Mouse (Mus musculus) heart, postnatal 36 days (tissue): ENCODE results near the gene Atp2b2. TPM values are rescaled to one million over a fixed set of nuclear protein-coding genes. Genes with fewer than 3 reads are reported as not detected.

Experiments used
- DNase-seq, 2 experiments: peaks; one replicate each; pipeline ENCODE4 v3.0.0; 2021 to 2022
- intact Hi-C: fragments of 180-260 bp; cut with DNase I; formaldehyde crosslinking; loops from one replicate; pipeline ENCODE4 v1.15.1; 2025
- total RNA-seq, 2 experiments: library from RNA; stranded (reverse); gene quantifications; 2 replicates each; pipeline ENCODE4 v1.2.3; 2021

Gene Atp2b2
- under 1 TPM; 0.73 to 0.75 TPM for total RNA-seq

- intact Hi-C loops = no loop called here
- no peak for DNase-seq
These were observed at the start of gene Atp2b2 for GRCm38 (mm10) chr6:114042332-114042731. TSS of gene Atp2b2 (minus strand) at chr6:114042613.

- peak; percentile 53 to 67 for DNase-seq
- intact Hi-C loops = loop anchor here (1.0 to 5.0 kb wide), 5 partner anchors 108 to 608 kb away; no protein-coding TSS in a partner anchor
These were observed 47.2 kb upstream of the Atp2b2 start for GRCm38 (mm10) chr6:114089626-114090025.

- peak; percentile 7 to 12 for DNase-seq
- intact Hi-C loops = no loop called here
These were observed 44.7 kb upstream of the Atp2b2 start for GRCm38 (mm10) chr6:114087106-114087505.

- intact Hi-C loops = loop anchor here (5.0 to 10.0 kb wide), 2 partner anchors 244 to 441 kb away; partner anchors contain the start of gene Irak2
- DNase-seq = no peak
These were observed 36.1 kb upstream of the Atp2b2 start for GRCm38 (mm10) chr6:114078556-114078955.

GRCm38 (mm10) chr6:114076560-114076959 lies 34.1 kb upstream of the Atp2b2 start:
- intact Hi-C loops = loop anchor here (5.0 to 10.0 kb wide), 2 partner anchors 242 to 439 kb away; partner anchors contain the start of gene Irak2
- peak; percentile 8 to 14 for DNase-seq

- DNase-seq = no peak
- intact Hi-C loops = loop anchor here (5.0 to 10.0 kb wide), 2 partner anchors 241 to 439 kb away; partner anchors contain the start of gene Irak2
These were observed 33.6 kb upstream of the Atp2b2 start for GRCm38 (mm10) chr6:114076061-114076460.

- intact Hi-C loops = loop anchor here (5.0 to 10.0 kb wide), 3 partner anchors 163 to 438 kb away; partner anchors contain the start of gene Irak2
- DNase-seq = no peak
These were observed 32.5 kb upstream of the Atp2b2 start for GRCm38 (mm10) chr6:114074929-114075328.

- no peak for DNase-seq
- intact Hi-C loops = loop anchor here (5.0 to 10.0 kb wide), 2 partner anchors 162 to 239 kb away; no protein-coding TSS in a partner anchor
These were observed 31.8 kb upstream of the Atp2b2 start for GRCm38 (mm10) chr6:114074256-114074655.

- DNase-seq = peak; percentile 12 to 35
- intact Hi-C loops = loop anchor here (1.0 to 10.0 kb wide), 4 partner anchors 159 to 310 kb away; no protein-coding TSS in a partner anchor
These were observed 29.2 kb upstream of the Atp2b2 start for GRCm38 (mm10) chr6:114071564-114071963.

- intact Hi-C loops = no loop called here
- DNase-seq = no peak
These were observed 20.7 kb upstream of the Atp2b2 start for GRCm38 (mm10) chr6:114063100-114063499.

- DNase-seq = no peak
- intact Hi-C loops = no loop called here
These were observed 20.3 kb upstream of the Atp2b2 start for GRCm38 (mm10) chr6:114062688-114063087.

GRCm38 (mm10) chr6:114059206-114059605 lies 16.8 kb upstream of the Atp2b2 start:
- intact Hi-C loops = no loop called here
- no peak for DNase-seq

GRCm38 (mm10) chr6:114058030-114058808 lies 15.8 kb upstream of the Atp2b2 start:
- DNase-seq = no peak
- intact Hi-C loops = no loop called here

- no peak for DNase-seq
These were observed 12.9 kb upstream of the Atp2b2 start for GRCm38 (mm10) chr6:114055311-114055710.

GRCm38 (mm10) chr6:114044962-114045361 lies 2.5 kb upstream of the Atp2b2 start:
- DNase-seq = no peak
- intact Hi-C loops = no loop called here

More at GRCm38 (mm10) chr6:114055311-114055710, 12.9 kb upstream of the Atp2b2 start:
- intact Hi-C loops = no loop called here

GRCm38 (mm10) chr6:114042836-114043235 lies 423 bp upstream of the Atp2b2 start:
- intact Hi-C loops = no loop called here
- no peak for DNase-seq

GRCm38 (mm10) chr6:114041911-114042284 lies 515 bp downstream of the Atp2b2 start:
- no peak for DNase-seq
- intact Hi-C loops = no loop called here

GRCm38 (mm10) chr6:114041097-114041910 lies 1.1 kb downstream of the Atp2b2 start:
- intact Hi-C loops = no loop called here

GRCm38 (mm10) chr6:114035704-114036103 lies 6.7 kb downstream of the Atp2b2 start:
- DNase-seq = no peak
- intact Hi-C loops = no loop called here

More at GRCm38 (mm10) chr6:114041097-114041910, 1.1 kb downstream of the Atp2b2 start:
- no peak for DNase-seq

- no peak for DNase-seq
- intact Hi-C loops = no loop called here
These were observed 9.6 kb downstream of the Atp2b2 start for GRCm38 (mm10) chr6:114032822-114033221.

- DNase-seq = no peak
These were observed 18.6 kb downstream of the Atp2b2 start for GRCm38 (mm10) chr6:114023794-114024193.

More at GRCm38 (mm10) chr6:114023794-114024193, 18.6 kb downstream of the Atp2b2 start:
- intact Hi-C loops = no loop called here
